Mouse (Mus musculus) CH12.LX (cell line): ENCODE data around the gene Zfyve21. TPM values are rescaled to one million over a fixed set of nuclear protein-coding genes. Genes with fewer than 3 reads are reported as not detected.

Experiments used
- DNase-seq: peaks from one replicate; pipeline ENCODE4 v3.0.0-alpha.2; 2013; ENCODE audit errors: extremely low read depth
- H3K27ac ChIP-seq: 2 replicates; pipeline ENCODE4 v1.5.1; 2012; ENCODE audit warnings: low read depth, mild to moderate bottlenecking, control low read depth, moderate library complexity; ENCODE audit not compliant: insufficient read depth
- H3K27me3 ChIP-seq: replicated peaks from 2 replicates; pipeline ENCODE3; 2012; ENCODE audit warnings: inconsistent platforms
- H3K36me3 ChIP-seq, 2 experiments: replicated peaks in 1 of 2; 2 replicates each; pipeline versions ENCODE3 to v1.6.1; 2012; ENCODE audit warnings: inconsistent platforms in 1 of 2, low read length in 1 of 2, mild to moderate bottlenecking in 1 of 2, mixed read lengths in 1 of 2, moderate library complexity in 1 of 2; ENCODE audit not compliant: control insufficient read depth in 1 of 2, insufficient read depth in 1 of 2
- H3K4me1 ChIP-seq, 2 experiments: 2 replicates each; pipeline ENCODE4 v1.6.1; 2012; ENCODE audit warnings: inconsistent platforms in 1 of 2, moderate library complexity in 1 of 2; ENCODE audit not compliant: insufficient read depth in 2 of 2, control insufficient read depth in 1 of 2
- H3K4me2 ChIP-seq: 2 replicates; pipeline ENCODE4 v1.6.1; 2012; ENCODE audit warnings: low read depth, mild to moderate bottlenecking, control low read depth; ENCODE audit not compliant: poor library complexity, insufficient read depth, severe bottlenecking
- H3K4me3 ChIP-seq, 3 experiments: fragments of 150-350 bp in 1 of 3; sonication (generic) in 1 of 3; replicated peaks in 1 of 3; 2 replicates each; pipeline versions ENCODE3 to v1.5.1; 2011 to 2012; ENCODE audit warnings: low read depth in 2 of 3, low read length in 2 of 3, mild to moderate bottlenecking in 2 of 3, moderate library complexity in 2 of 3, control low read depth in 1 of 3, improper control_type of control experiment in 1 of 3, inconsistent platforms in 1 of 3, mixed read lengths in 1 of 3; ENCODE audit not compliant: poor library complexity in 1 of 3
- H3K79me2 ChIP-seq: replicated peaks from 2 replicates; pipeline ENCODE4 v1.6.1; 2012; ENCODE audit warnings: mild to moderate bottlenecking, moderate library complexity; ENCODE audit not compliant: control insufficient read depth, poor library complexity, insufficient read depth, severe bottlenecking; ENCODE audit errors: extremely low read depth
- H3K9ac ChIP-seq: 2 replicates; pipeline ENCODE4 v1.6.1; 2012; ENCODE audit warnings: low read depth, mild to moderate bottlenecking, control low read depth, moderate library complexity; ENCODE audit not compliant: insufficient read depth
- H3K9me3 ChIP-seq: replicated peaks from 2 replicates; pipeline ENCODE3; 2012; ENCODE audit warnings: low read length, inconsistent platforms, mixed read lengths
- CHD2 ChIP-seq: IDR thresholded peaks from 2 replicates; pipeline ENCODE4 v1.6.1; 2011; ENCODE audit warnings: low read length, improper control_type of control experiment
- ELF1 ChIP-seq: IDR thresholded peaks from 2 replicates; pipeline ENCODE4 v1.6.1; 2014; ENCODE audit warnings: low read depth, mild to moderate bottlenecking, inconsistent platforms, low read length, improper control_type of control experiment
- GABPA ChIP-seq: IDR thresholded peaks from 2 replicates; pipeline ENCODE4 v1.6.1; 2012; ENCODE audit warnings: low read depth, low read length, improper control_type of control experiment, inconsistent platforms; ENCODE audit not compliant: insufficient replicate concordance
- HCFC1 ChIP-seq: IDR thresholded peaks from 2 replicates; pipeline ENCODE4 v1.6.1; 2012; ENCODE audit warnings: low read depth, mild to moderate bottlenecking, inconsistent platforms, low read length, improper control_type of control experiment
- JUND ChIP-seq: conservative IDR thresholded peaks from 2 replicates; pipeline ENCODE4 v1.6.1; 2011; ENCODE audit warnings: low read depth, low read length, improper control_type of control experiment
- KAT2A ChIP-seq: IDR thresholded peaks from 2 replicates; pipeline ENCODE4 v1.6.1; 2012; ENCODE audit warnings: low read length, improper control_type of control experiment, inconsistent platforms; ENCODE audit not compliant: insufficient replicate concordance
- MEF2A ChIP-seq: IDR thresholded peaks from 2 replicates; pipeline ENCODE4 v1.6.1; 2014; ENCODE audit warnings: low read depth, mild to moderate bottlenecking, inconsistent platforms, low read length, improper control_type of control experiment, borderline replicate concordance
- NRF1 ChIP-seq: IDR thresholded peaks from 2 replicates; pipeline ENCODE4 v1.6.1; 2014; ENCODE audit warnings: low read depth, mild to moderate bottlenecking, inconsistent platforms, low read length, improper control_type of control experiment, moderate library complexity
- PAX5 ChIP-seq: IDR thresholded peaks from 2 replicates; pipeline ENCODE4 v1.6.1; 2012; ENCODE audit warnings: low read length, inconsistent platforms, mixed read lengths
- POLR2AphosphoS2 ChIP-seq: IDR thresholded peaks from 2 replicates; pipeline ENCODE4 v1.6.1; 2011; ENCODE audit warnings: low read depth, low read length, improper control_type of control experiment
- RAD21 ChIP-seq: IDR thresholded peaks from 2 replicates; pipeline ENCODE4 v1.6.1; 2011; ENCODE audit warnings: low read depth, mild to moderate bottlenecking, low read length, improper control_type of control experiment, moderate library complexity
- SIN3A ChIP-seq: IDR thresholded peaks from 2 replicates; pipeline ENCODE4 v1.6.1; 2012; ENCODE audit warnings: low read length, improper control_type of control experiment, inconsistent platforms
- SMC3 ChIP-seq: IDR thresholded peaks from 2 replicates; pipeline ENCODE4 v1.6.1; 2011; ENCODE audit warnings: low read depth, low read length, improper control_type of control experiment
- TBP ChIP-seq: conservative IDR thresholded peaks from 2 replicates; pipeline ENCODE4 v1.6.1; 2011; ENCODE audit warnings: low read depth, low read length, improper control_type of control experiment
- TCF12 ChIP-seq: IDR thresholded peaks from 2 replicates; pipeline ENCODE4 v1.6.1; 2014; ENCODE audit warnings: low read depth, mild to moderate bottlenecking, inconsistent platforms, low read length, improper control_type of control experiment
- UBTF ChIP-seq: IDR thresholded peaks from 2 replicates; pipeline ENCODE4 v1.6.1; 2012; ENCODE audit warnings: low read depth, mild to moderate bottlenecking, inconsistent platforms, low read length, improper control_type of control experiment, moderate library complexity
- USF1 ChIP-seq: IDR thresholded peaks from 2 replicates; pipeline ENCODE4 v1.6.1; 2014; ENCODE audit warnings: low read depth, mild to moderate bottlenecking, inconsistent platforms, low read length, improper control_type of control experiment
- ZC3H11A ChIP-seq: IDR thresholded peaks from 2 replicates; pipeline ENCODE4 v1.6.1; 2012; ENCODE audit warnings: low read depth, mild to moderate bottlenecking, inconsistent platforms, low read length, improper control_type of control experiment
- ZNF384 ChIP-seq: IDR thresholded peaks from 2 replicates; pipeline ENCODE4 v1.6.1; 2012; ENCODE audit warnings: low read depth, low read length, improper control_type of control experiment, inconsistent platforms
- dilution Hi-C: fragments of 300-500 bp; cut with MboI; formaldehyde crosslinking; loops from 2 replicates; pipeline ENCODE4 v1.14.3; 2020; ENCODE audit warnings: low sequenced_read_pairs; ENCODE audit not compliant: extremely low pct_unique_long_range_greater_than_20kb, extremely low pct_ligation_motif_present
- in situ Hi-C: fragments of 300-500 bp; cut with MboI; formaldehyde crosslinking; loops from 3 replicates; pipeline ENCODE4 v1.14.3; 2019; ENCODE audit warnings: low sequenced_read_pairs, low pct_ligation_motif_present, low pct_unique_long_range_greater_than_20kb, mixed read lengths
- polyA plus RNA-seq: library from polyadenylated mRNA; unstranded; fragments of >175 nt; gene quantifications from 2 replicates; pipeline ENCODE4 v1.2.1, GENCODE M21; 2012; ENCODE audit warnings: low read depth; ENCODE audit not compliant: insufficient read length
- total RNA-seq, 2 experiments: library from RNA; depleted of rRNA; stranded (reverse); fragments of 300-350 nt in 1 of 2; fragments of >200 nt in 1 of 2; gene quantifications; 2 replicates each; pipeline ENCODE4 v1.2.3; 2012 to 2014

Gene Zfyve21
- total and polyA plus RNA-seq, 3 experiments, result 4.1 to 8.4 (median 7.6) TPM

GRCm38 (mm10) chr12:111872079-111872478, 58.1 kb downstream of the Zfyve21 start:
- DNase-seq, result no peak

GRCm38 (mm10) chr12:111874601-111875140, 60.7 kb downstream of the Zfyve21 start:
- H3K36me3 ChIP-seq, result no peaks in the 10 kb centered on the region

More at GRCm38 (mm10) chr12:111872079-111872478, 58.1 kb downstream of the Zfyve21 start:
- no peaks in the 10 kb centered on the region for H3K27me3 ChIP-seq
- dilution Hi-C loops, result no loop called here
- H3K4me2 ChIP-seq, result no peak overlapping the region
- H3K27ac ChIP-seq, result no peak overlapping the region
- no peaks in the 10 kb centered on the region for H3K4me1 ChIP-seq
- no peak for TF ChIP-seq ELF1
- TF ChIP-seq GABPA, result no peak
- no peak for TF ChIP-seq SMC3
- no peak for TF ChIP-seq NRF1
- TF ChIP-seq USF1, result no peak
- no peak for TF ChIP-seq POLR2AphosphoS2
- TF ChIP-seq CHD2, result no peak
- no peak for TF ChIP-seq TBP
- no peak; the same call in none of the 2 replicates for TF ChIP-seq RAD21
- no peak for TF ChIP-seq PAX5
- TF ChIP-seq SIN3A, result no peak
- TF ChIP-seq MEF2A, result no peak
- TF ChIP-seq ZNF384, result no peak
- TF ChIP-seq, all 38 proteins: peak for 0
- Histone ChIP-seq H3K9me3 (no peaks in the 10 kb centered on the region), H3K79me2 (no peaks in the 10 kb centered on the region), H3K36me3 (no peaks in the 10 kb centered on the region), H3K9ac (no peak overlapping the region), H3K4me3 (no peak overlapping the region)
- in situ Hi-C loops, result loop anchor here (10.0 kb wide), 1 partner anchor 137 kb away; no protein-coding TSS in a partner anchor

More at GRCm38 (mm10) chr12:111874601-111875140, 60.7 kb downstream of the Zfyve21 start:
- in situ Hi-C loops (loop anchor here (10.0 kb wide), 1 partner anchor 140 kb away; no protein-coding TSS in a partner anchor), dilution Hi-C loops (no loop called here)
- Histone ChIP-seq H3K27ac (no peak overlapping the region), H3K27me3 (no peaks in the 10 kb centered on the region), H3K9ac (no peak overlapping the region), H3K79me2 (no peaks in the 10 kb centered on the region), H3K4me2 (no peak overlapping the region), H3K9me3 (no peaks in the 10 kb centered on the region), H3K4me1 (no peaks in the 10 kb centered on the region), H3K4me3 (no peak overlapping the region)
- DNase-seq, result no peak
- TF ChIP-seq JUND (no peak), ZC3H11A (no peak), USF1 (no peak), KAT2A (no peak), SMC3 (no peak), TCF12 (no peak), POLR2AphosphoS2 (no peak), ELF1 (no peak), HCFC1 (no peak), NRF1 (no peak), UBTF (no peak)
